Mouse (Mus musculus): Measurements from ENCODE around the gene Adcy2.

The Adcy2 gene

DNA sequence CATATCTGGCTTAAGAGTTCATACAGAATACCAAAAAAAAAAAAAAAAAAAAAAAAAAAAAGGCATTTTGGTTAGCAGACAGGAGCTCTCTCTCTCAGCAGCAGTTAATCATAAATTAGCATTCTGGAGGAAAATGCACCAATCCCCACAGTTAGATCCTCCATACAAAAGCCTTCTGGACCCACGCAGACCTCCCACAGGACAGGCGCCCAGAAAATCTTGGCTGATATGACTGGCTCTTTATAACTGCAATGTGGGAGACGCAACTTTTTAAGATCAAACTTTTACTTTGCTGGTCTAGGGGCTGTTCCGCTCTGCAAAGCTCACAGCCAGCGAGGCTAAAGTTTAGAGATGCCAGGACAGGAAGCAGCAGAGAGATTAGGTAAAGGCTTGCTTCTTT is 37.8 kb downstream of the Adcy2 start:
- no peak for DNase-seq (ENCODE audit: low read depth, low spot score)

DNA sequence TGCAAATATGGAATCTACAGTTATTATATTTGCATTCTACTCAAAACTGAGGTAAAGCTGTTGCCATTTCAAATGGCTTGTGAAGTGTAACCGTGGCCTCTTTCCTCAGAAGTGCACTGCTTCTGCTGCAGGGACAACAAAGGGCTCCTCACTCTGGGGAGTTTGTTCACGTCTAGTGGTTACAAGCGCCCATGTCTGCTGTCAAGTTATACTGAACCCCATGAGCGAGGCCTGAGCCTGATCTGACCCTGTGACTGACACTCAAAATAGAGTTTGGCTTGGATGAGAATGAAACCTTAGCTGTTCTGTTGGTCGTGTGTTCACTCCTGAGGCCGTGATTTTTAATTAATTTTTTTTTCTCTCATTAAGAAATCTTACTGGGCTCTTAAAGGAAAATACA is 38.8 kb downstream of the Adcy2 start:
- DNase-seq (ENCODE audit: low read depth, low spot score) = no peak

DNA sequence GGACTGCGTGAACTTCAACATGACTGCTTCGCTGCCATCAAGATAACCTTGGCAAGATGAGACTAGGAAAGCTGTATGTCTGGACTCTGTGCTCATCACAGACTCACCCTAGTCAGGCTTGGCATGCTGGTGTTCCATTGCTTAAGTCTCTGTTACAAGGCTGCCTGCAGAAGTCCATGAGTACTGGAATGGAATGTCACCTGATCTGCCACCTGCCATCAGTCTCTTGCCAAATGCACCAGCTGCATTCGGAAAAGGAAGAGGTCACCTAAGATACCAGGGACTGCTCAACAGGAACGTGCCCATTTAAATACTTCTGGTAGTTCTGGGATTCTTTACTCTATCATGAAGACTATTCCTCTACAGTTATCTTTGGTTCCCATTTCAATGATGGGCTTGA is 39.9 kb downstream of the Adcy2 start:
- DNase-seq (ENCODE audit: low read depth, low spot score) = no peak

DNA sequence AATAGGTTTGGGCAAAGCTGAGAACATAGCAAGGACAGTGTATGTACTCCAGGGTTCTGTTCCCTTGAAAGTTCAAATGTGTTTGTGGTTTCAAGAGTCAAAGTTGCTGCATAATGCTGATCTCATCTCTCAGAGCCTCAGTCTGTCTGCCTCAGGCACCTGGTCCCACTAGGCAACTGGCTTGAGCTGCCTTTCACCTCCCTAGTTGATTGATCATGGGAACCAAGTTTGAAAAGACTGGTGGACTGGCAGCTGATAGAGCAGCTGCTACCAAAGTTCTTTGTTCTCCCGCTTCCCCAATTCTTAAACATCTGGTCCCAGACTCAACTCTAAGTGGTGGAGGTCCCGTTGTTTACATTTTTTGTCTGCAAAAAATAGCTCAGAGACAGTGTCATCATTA is 56.6 kb downstream of the Adcy2 start:
- DNase-seq (ENCODE audit: low read depth, low spot score) = no peak

DNA sequence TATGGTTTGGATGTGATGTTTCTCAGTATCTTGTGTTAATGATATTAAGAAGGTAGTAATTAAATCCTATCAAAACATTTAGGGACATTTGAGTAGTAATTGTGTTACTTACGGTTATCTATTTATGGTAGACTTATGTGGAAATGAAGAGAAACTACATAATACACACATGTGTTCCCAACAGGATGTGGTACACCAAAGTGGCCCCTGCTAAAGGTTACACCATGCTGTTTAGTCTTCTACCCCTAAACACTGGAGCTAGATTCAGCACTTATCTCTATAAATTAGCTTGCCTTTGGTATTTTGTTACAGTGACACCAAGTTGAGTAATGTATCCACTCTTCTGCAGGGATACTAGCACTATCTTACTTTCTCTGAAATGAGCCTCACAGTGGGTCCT is 57.9 kb downstream of the Adcy2 start:
- DNase-seq (ENCODE audit: low read depth, low spot score) = no peak

DNA sequence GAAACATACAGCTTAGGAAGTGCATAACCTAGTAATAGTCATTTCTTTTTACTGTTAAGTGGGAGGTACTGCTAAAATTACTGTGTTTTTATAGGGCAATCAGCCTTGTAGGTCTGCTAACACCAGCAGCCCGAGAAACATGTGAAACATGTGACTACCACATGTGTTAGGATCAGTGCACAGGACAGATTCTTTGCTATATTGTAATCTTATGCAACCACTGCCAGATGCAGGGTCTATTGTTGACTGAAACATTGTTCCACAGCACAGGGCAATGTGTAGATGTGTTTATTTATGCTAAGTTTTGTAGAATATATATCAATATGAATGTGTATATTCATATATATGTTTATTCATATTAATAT is 67.1 kb downstream of the Adcy2 start:
- no peak for DNase-seq (ENCODE audit: low read depth, low spot score)

DNA sequence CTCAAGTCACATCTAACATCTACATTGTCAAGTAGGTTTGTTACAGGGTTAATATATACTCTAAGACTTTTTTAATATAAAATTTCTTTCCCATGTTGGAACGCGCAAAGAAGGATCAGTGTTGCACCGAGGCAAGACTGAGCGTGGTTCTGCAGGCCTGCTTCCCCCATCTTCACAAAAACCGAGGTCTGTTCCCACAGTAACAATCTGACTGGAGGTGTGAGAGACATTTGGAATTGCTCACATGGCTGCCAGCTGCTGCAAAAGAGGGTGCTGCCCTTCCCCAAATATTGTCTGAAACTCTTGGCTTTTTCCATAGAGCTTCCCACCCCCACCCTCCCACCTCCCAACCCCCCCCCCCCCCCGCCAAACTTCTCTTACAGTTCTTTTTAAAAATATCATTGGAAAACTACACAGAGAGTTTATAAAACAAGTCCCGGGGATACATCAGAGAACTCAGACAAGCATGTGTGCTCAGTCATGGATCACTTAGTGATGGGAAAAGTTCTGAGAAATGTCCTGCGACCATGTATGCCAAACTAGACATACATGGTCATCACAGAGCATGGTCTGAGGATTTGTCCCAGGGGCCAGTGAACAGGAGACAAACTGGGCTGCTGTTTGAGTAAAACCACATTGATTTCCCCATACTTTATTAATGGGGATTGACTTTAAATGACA is 67.6 kb downstream of the Adcy2 start:
- no peak for DNase-seq (ENCODE audit: low read depth, low spot score)

DNA sequence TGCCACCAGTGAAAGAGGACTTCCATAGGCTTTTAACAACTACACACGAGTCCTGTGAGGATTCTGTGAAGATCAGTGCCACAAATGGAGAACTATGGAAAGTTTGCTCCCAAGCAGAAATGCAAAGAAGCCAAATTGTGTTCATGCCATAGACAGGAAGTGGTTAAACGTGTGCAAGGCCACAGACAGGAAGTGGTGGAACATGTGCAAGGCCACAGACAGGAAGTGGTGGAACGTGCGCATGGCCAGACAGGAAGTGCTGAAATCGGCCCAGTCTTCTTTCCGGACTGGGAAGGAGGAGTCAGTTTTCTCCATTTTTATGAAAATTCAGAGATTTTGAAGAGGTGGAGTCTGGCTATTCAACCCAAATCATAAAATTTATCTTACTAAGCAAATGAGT is 70.9 kb downstream of the Adcy2 start:
- no peak for DNase-seq (ENCODE audit: low read depth, low spot score)

DNA sequence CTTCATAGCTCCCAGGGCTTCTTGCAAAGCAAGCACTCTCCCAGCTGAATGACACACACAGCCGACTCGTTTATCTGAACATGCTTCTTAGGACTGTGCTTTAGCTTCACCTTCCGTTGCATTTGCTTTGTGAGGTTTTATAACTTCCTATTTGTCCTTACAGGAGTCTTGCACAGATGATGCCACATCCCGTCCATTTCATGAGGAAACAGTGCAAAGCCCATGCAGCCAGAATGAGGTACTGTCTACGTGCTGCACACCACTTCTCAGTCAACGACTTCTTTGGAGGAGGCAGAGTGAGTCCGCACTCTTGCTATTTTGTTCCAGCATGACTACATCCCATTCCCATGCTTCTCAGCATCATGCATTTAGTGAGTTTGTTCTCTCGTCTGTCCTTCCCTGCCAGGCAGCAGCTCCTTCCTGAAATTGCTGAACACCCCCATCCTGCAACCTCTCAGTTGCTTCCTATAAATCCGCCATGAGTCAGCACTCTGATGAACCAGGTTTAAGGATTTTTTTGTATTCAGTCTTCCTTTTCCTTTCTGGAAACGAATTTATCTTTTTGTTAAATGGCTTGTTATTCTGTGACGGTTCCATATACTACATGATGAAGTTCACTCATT is 85.6 kb downstream of the Adcy2 start:
- DNase-seq (ENCODE audit: low read depth, low spot score) = no peak

DNA sequence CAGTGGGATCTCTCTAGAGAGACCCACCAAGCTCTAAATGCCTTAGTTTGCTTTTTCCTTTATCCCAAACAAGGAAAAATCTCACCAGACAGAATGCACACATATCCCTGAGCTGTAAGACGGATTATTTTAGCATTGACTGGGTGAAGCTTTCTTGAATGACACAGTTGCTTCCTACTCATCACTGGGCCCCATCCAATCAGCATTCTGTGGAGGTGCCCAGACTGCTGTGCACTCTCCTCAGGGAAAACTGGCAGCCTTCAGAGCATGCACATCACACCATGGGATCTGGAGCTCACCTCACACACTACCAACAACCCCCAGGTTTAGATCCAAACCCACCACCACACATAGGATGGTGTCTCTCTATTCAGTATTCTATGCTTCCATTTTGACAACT is 92.7 kb downstream of the Adcy2 start:
- DNase-seq (ENCODE audit: low read depth, low spot score) = no peak

DNA sequence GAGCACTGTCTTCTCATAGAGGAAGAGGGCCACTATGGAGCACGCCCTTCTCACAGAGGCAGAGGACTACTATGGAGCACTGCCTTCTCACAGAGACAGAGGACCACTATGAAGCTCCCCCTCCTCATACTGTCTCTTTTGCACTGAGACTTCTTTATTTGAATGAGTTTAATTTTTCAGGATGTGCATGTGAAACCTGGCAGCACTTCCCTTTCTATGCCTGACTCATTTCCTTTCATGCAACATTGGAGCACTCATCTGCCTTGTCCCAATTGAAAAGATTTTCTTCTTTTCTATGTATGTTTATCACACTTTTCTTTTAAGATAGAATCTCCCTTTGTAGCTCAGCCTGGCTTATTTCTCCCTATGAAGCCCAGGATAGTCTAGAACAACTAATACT is 96.6 kb downstream of the Adcy2 start:
- no peak for DNase-seq (ENCODE audit: low read depth, low spot score)

DNA sequence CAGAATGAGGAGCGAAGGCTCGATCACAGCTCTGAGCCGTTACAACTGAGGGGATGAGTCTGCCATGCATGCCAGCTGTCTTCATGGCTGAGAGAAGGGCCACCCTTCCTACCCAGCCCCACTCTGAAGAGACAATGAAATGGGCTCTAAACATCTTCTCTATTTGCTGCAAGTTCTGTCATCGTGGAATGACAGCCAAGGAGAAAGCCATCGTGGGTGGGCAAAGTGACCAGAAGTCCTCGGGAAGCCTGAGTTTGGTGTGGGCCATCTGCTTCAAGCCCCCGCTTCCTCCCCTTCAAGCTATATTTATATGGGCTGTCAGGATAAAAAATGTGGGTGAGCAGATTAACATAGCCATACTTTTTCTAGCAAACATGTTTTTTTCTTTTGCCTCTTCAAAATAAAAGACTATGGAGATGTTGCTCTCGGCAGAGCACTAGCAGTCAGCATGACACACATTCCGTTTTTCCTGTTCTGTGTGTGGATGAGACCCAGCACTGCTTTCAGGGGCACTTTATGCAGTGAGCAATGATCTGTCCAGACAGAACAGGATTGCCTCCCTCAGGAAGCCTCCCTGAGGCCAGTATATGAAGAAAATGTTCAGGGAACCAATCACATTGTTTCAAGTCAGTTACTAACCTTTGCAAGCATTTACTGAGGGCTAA is 109.3 kb downstream of the Adcy2 start:
- no peak for DNase-seq (ENCODE audit: low read depth, low spot score)

DNA sequence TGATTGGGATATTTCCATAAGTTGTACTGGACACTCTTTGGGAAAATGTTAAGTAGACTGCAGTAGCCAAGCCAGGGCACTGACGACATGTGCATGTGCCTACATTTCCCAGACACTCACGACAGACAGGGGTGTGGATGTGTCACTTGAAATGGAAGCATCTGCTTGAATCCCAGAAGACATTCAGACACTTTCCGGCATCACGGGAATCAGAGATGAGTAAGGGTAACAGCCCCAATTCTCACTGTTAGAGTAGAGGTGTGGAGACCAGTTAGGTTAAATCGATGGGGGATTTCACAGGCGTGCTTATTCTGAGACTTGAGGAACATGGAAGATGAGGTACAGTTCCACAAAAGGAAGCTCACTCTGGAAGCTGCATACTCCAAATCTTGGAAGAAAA is 130.6 kb downstream of the Adcy2 start:
- no peak for DNase-seq (ENCODE audit: low read depth, low spot score)

DNA sequence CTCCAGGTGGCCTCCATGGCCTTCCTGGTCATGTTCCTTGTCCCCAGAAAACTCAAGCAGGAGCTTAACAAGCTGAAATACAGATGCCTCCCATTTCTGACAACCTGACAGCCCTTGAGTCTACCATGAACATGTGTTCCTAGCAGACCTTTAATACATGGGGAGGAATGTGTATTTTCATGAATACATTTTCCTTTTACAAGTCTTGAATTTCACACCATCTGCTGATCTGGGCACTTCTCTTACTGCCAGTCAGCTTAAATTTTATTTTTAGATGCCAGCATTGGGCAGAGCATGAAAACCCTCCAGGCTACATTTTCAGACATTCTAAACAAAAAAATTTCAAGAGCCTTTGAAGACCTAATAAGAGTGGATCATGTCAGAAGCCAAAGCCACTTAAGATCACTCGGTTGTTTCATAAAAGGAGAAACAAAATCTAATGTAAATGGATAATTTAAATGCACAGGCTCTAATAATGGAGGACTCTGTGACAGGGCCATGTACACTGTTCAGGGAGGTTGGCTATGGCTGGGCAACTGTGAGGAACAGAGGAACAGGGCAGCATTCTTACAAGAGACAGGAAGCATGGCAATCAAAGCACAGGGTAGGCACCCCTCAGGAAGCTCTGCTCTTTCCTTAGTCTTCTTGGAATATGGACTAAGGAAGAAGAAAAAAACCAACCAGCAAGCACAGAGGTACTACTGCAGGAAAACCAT is 131.2 kb downstream of the Adcy2 start:
- no peak for DNase-seq (ENCODE audit: low read depth, low spot score)

DNA sequence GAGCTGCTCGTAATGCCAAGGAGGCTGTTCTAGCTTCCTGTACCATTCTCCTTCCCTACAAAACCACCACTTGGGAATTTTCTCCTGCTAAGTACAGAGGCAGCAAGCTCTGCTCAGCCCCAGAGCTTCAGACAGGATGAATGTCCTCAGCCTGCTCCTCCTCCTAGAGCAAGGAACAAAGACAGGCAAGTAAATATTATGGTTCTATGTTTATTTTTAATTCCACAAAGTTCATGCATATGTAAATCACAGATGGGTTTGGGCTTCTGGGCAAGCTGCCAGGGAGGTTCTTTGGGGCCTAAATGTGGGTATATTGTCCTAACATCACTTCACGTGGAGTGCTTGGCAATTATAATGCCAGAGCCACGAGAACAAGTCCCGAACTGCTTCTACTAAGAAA is 139.3 kb downstream of the Adcy2 start:
- DNase-seq (ENCODE audit: low read depth, low spot score) = no peak

DNA sequence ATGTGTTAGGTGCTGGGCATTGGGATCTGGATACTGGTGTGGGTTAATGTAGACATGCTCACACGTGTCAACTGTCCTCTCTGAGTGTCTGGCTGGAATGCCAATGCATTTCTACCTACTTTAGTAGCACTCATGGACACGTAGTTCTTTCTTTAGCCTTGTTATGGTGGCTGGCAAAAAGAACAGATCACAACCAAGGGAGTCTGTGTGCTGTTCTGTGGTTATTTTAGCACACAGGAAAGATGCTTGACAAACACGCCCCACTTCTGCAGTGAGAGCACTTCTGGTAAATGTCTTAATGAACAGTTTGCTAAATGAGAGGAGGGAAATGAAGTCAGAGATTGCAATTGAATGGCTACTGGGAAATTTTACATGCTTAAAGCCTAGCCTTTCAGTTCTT is 151.1 kb downstream of the Adcy2 start:
- no peak for DNase-seq (ENCODE audit: low read depth, low spot score)

DNA sequence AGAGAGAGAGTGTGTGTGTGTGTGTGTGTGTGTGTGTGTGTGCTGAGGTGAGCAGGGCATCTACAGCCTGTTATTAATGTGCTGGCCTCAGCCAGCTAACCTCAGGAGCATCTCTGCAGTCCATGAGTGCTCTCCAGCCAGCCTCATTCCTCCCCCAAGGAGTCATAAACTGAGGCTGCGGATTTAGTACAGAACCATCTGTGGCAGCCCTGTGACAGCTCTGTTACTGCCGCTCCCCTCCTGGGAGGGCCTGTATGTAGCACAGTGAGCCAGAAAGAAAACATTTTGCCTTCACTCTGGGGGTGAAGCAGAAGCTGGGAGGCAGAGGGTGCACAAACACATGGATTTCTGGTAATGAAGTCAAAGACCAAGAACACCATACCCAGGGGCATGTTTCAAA is 159.8 kb downstream of the Adcy2 start:
- DNase-seq (ENCODE audit: low read depth, low spot score) = no peak

DNA sequence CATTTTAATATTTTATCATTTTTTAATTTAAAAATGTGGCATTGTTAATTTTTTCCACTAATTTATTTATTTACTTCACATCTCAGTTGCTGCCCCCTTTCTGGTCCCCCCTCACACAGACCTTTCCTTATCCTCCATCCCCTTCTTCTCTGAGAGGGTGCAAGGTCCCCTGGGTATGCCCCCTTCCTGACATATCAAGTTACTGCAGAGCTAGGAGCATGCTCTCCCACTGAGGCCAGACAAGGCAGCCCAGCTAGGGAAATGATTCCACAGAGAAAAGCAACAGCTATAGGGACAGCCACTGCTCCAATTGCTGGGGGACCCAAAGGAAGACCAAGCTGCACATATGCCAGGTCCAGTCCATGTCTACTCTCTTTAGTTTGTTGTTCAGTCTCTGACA is 163.2 kb downstream of the Adcy2 start:
- no peak for DNase-seq (ENCODE audit: low read depth, low spot score)

DNA sequence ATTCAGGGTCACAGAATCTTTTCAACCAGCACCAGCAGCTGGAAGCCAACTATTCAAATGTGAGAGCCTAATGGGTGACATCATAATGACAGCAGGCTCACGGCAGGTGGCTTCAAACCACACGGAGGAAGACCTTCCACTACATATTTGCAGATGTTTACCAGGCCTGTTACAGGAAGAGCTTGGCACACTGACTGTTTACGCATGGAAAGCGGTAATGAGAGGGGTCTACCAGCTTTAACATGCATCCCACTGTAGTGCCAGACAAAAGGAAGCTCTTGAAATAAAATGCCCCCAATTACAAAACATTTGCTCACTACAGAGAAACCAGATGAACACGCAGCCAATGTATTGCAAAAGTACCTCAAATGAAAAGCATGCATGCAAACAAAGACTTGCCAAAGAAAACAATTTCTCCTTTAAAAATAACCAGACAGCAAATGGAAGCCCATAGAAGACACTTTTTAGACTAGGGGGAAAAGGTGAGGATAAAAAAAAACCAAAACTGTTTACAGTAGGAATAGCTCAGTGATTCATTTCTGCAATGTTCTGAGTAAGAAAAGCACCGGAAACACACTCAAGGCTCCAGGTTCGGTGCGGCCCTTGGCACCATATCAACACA is 163.8 kb downstream of the Adcy2 start:
- no peak for DNase-seq (ENCODE audit: low read depth, low spot score)

DNA sequence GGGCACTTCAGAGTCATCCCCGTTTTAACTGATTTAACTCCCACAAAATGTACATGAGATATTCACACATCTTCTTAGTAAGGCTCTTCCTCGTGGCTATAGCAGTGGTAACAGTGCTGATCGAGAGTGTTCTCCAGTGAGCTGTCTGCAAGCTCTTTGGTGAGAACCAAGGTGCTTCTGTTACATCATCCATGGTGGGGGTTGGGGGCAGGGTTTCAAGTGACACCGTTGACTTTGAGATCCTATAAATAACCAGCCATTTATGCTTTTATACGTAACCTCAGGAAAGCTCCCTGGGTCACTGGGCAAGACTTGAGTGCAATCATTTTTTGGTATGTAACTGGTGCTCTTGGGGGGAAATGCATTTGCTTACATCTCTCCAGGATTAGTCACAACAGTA is 167.2 kb downstream of the Adcy2 start:
- DNase-seq (ENCODE audit: low read depth, low spot score) = no peak

DNA sequence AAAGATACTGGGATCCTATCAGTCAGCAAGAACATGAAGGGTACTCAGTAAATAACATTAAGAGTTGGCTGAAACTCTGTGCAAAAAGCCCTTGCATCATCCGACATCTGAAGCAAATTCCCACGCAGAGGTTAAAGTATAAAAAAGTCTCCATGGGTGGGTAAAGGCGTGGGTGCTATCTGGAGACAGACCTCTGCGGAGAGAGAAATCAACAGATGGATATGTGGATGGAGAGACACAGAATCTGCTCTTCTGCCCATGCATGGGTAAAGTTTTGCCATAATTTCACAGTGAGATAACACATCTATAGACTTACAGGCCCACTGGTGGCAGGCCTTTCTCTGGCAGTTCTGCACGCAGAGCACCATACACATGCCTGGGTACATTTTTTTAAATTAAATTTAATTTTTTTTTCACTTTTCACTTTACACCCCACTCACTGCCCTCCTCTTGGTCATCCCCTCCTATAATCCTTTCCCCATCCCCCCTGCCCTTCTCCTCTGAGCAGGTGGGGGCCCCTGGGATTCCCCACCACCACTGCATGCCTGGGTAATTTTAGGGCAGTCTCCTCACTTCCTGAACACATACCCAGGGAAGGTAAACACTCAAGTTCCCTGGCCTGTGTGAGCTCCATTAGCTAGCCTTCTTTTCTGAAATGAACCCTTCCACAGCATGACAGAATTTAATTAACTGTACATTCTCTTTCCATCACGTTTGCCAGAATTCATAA is 169.1 kb downstream of the Adcy2 start:
- DNase-seq (ENCODE audit: low read depth, low spot score) = no peak

DNA sequence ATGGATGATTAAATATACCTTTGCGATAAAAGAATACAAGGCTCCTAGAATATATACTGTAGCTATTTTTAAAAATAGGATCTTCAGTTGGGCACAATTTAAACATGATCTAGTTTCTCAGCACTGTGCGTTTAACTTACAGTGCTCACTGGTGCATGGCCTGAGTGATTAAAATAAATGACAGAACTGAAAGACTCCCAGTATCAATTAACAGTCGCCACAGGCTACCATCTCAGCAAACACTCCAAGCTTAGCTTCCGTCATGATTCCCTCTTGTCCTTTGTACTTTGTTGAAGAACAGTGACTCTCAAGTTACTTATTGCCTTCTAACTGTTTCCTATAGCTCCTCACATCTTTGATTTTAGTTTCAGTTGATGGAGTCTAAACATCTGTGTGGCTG is 170.9 kb downstream of the Adcy2 start:
- no peak for DNase-seq (ENCODE audit: low read depth, low spot score)
